Mouse (Mus musculus) embryonic facial prominence, embryonic 12.5 days (tissue): ENCODE data around the gene Tecr. TPM values are rescaled to one million over a fixed set of nuclear protein-coding genes. Genes with fewer than 3 reads are reported as not detected.

ENCODE experiments used
- ATAC-seq: fragments of 200-750 bp; cut with Nextera tagmentation; 2 replicates; pipeline ENCODE4 v1.8.0; 2017; ENCODE audit not compliant: insufficient number of reproducible peaks, insufficient read depth, low FRiP score, low TSS enrichment
- H3K27ac ChIP-seq: fragments of 300-500 bp; sonication (generic); 2 replicates; pipeline ENCODE4 v1.5.1; 2016; ENCODE audit warnings: mild to moderate bottlenecking
- H3K27me3 ChIP-seq: fragments of 300-500 bp; sonication (generic); 2 replicates; pipeline ENCODE4 v1.6.1; 2016; ENCODE audit warnings: mild to moderate bottlenecking, moderate library complexity
- H3K36me3 ChIP-seq: fragments of 300-500 bp; sonication (generic); 2 replicates; pipeline ENCODE4 v1.6.1; 2016; ENCODE audit warnings: mild to moderate bottlenecking
- H3K4me1 ChIP-seq: fragments of 300-500 bp; sonication (generic); 2 replicates; pipeline ENCODE4 v1.6.1; 2016
- H3K4me2 ChIP-seq: fragments of 300-500 bp; sonication (generic); replicated peaks from 2 replicates; pipeline ENCODE4 v1.6.1; 2016; ENCODE audit warnings: mild to moderate bottlenecking, moderate library complexity
- H3K4me3 ChIP-seq: fragments of 300-500 bp; sonication (generic); 2 replicates; pipeline ENCODE4 v1.5.1; 2016; ENCODE audit warnings: mild to moderate bottlenecking
- H3K9ac ChIP-seq: fragments of 300-500 bp; sonication (generic); 2 replicates; pipeline ENCODE4 v1.6.1; 2016; ENCODE audit warnings: mild to moderate bottlenecking, moderate library complexity
- H3K9me3 ChIP-seq: fragments of 300-500 bp; sonication (generic); 2 replicates; pipeline ENCODE4 v1.6.1; 2016; ENCODE audit warnings: mild to moderate bottlenecking, moderate library complexity
- WGBS: fragments of 180-500 bp; shearing (Covaris S2); methylation state at CpG from one replicate; pipeline ENCODE4 v1.1.7; 2016; 5-methylcytosine and 5-hydroxymethylcytosine counted together
- polyA plus RNA-seq: library from polyadenylated mRNA; unstranded; fragments of >200 nt; fragmentation: Nextera tagmentation; extraction: Ambion mirVana; gene quantifications from 2 replicates; pipeline ENCODE4 v1.2.1, GENCODE M21; 2016

Gene Tecr
- polyA plus RNA-seq, 1 experiment from 2014 or later, result 588 TPM

GRCm38 (mm10) chr8:83570272-83571000 lies 37.3 kb downstream of the Tecr start:
- peaks cover 27% of the 10 kb centered on the region for H3K4me1 ChIP-seq
- no peaks in the 10 kb centered on the region for H3K27me3 ChIP-seq
- WGBS, result 91% methylated on average over 15 of the region's 15 CpGs
- no peaks in the 10 kb centered on the region for H3K9me3 ChIP-seq
- no peak overlapping the region for H3K27ac ChIP-seq
- no peak overlapping the region for H3K4me2 ChIP-seq
- ATAC-seq, result no peak
- H3K4me3 ChIP-seq, result no peak overlapping the region
- H3K36me3 ChIP-seq, result peaks cover 51% of the 10 kb centered on the region
- H3K9ac ChIP-seq, result no peak overlapping the region

DNA sequence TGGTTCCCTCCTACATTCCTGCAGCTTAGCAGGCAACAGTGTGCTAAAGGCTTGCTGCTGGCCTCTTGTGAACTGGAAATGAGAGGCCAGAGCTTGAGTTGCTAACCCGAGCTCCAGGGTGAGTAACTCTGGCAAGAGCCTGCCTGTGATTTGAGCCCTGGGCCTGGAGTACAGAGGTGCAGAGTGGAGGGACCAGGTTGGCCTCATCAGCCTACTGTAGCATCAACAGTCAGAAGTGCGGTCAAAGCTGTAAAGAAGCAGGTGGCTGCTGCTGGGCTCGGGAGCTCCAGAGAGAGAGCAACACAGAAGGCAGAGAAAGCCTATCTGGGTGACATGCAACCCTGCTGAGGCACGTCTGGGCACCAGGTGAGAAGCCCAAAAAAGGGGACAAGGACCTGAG lies 38.6 kb downstream of the Tecr start:
- Histone ChIP-seq H3K4me2 (no peak overlapping the region), H3K27ac (no peak overlapping the region), H3K4me1 (peaks cover 17% of the 10 kb centered on the region), H3K27me3 (no peaks in the 10 kb centered on the region), H3K9me3 (no peaks in the 10 kb centered on the region), H3K4me3 (no peak overlapping the region), H3K9ac (no peak overlapping the region), H3K36me3 (peaks cover 51% of the 10 kb centered on the region)
- ATAC-seq, result no peak
- 80% methylated on average over 4 of the region's 4 CpGs for WGBS

GRCm38 (mm10) chr8:83568755-83569154 lies 39.0 kb downstream of the Tecr start:
- H3K36me3 ChIP-seq, result peaks cover 51% of the 10 kb centered on the region
- no peaks in the 10 kb centered on the region for H3K27me3 ChIP-seq
- no peak for ATAC-seq
- no peak overlapping the region for H3K4me2 ChIP-seq
- 74% methylated on average over 5 of the region's 5 CpGs for WGBS
- H3K9me3 ChIP-seq, result no peaks in the 10 kb centered on the region
- no peak overlapping the region for H3K9ac ChIP-seq
- no peak overlapping the region for H3K27ac ChIP-seq
- peaks cover 16% of the 10 kb centered on the region for H3K4me1 ChIP-seq
- H3K4me3 ChIP-seq, result no peak overlapping the region

DNA sequence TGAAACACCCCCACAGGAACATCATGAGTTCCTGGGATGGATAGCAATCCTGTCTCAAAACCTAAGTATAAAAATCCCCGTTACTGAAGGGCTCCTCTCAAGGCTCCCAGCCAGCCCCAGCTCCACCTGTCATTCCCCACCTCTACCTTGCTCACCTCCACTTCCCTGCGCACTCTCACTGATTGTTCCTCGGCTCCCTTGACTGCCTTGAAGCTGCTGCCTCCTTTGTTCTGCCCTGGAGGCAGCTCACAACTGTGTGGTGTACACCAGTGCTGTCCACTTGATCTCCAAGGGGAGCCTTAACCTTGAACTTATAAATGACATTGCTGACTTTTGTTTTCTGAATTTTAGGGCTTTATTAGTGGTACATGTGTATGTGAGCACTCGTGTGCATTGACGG lies 39.6 kb downstream of the Tecr start:
- no peak overlapping the region for H3K27ac ChIP-seq
- ATAC-seq, result no peak
- H3K4me2 ChIP-seq, result peak overlapping the region; percentile 87
- H3K4me1 ChIP-seq, result peaks cover 16% of the 10 kb centered on the region
- H3K4me3 ChIP-seq, result no peak overlapping the region
- WGBS, result 71% methylated on average over 5 of the region's 5 CpGs
- no peak overlapping the region for H3K9ac ChIP-seq
- H3K9me3 ChIP-seq, result no peaks in the 10 kb centered on the region
- H3K27me3 ChIP-seq, result no peaks in the 10 kb centered on the region
- peaks cover 47% of the 10 kb centered on the region for H3K36me3 ChIP-seq

- H3K4me2 ChIP-seq, result peak overlapping the region; percentile 87
- no peaks in the 10 kb centered on the region for H3K27me3 ChIP-seq
- peak overlapping the region; percentile 69 for H3K4me3 ChIP-seq
- H3K4me1 ChIP-seq, result peaks cover 16% of the 10 kb centered on the region
- no peak overlapping the region for H3K27ac ChIP-seq
- no peak for ATAC-seq
- H3K36me3 ChIP-seq, result peaks cover 42% of the 10 kb centered on the region
- WGBS, result 50% methylated on average over 3 of the region's 3 CpGs
- H3K9ac ChIP-seq, result peak overlapping the region; percentile 80
- H3K9me3 ChIP-seq, result no peaks in the 10 kb centered on the region
Observed at GRCm38 (mm10) chr8:83567668-83568067, 40.1 kb downstream of the Tecr start.

- Histone ChIP-seq H3K27ac (peak within 1 kb of the TSS; percentile 37; the same call in 1 of the 2 replicates), H3K9ac (peak within 1 kb of the TSS; percentile 80), H3K27me3 (no peaks in the 10 kb centered on the region), H3K4me2 (peak within 1 kb of the TSS; percentile 87), H3K4me1 (peaks cover 16% of the 10 kb centered on the region), H3K36me3 (peaks cover 33% of the 10 kb centered on the region), H3K4me3 (peak within 1 kb of the TSS; percentile 69), H3K9me3 (no peaks in the 10 kb centered on the region)
- ATAC-seq, result peak; percentile 79
- under 1% methylated on average over 48 of the region's 48 CpGs for WGBS
Observed at GRCm38 (mm10) chr8:83566469-83567395, 41.0 kb downstream of the Tecr start, which contains the start of gene Ndufb7. Ndufb7 (plus strand) TSS chr8:83566671.

DNA sequence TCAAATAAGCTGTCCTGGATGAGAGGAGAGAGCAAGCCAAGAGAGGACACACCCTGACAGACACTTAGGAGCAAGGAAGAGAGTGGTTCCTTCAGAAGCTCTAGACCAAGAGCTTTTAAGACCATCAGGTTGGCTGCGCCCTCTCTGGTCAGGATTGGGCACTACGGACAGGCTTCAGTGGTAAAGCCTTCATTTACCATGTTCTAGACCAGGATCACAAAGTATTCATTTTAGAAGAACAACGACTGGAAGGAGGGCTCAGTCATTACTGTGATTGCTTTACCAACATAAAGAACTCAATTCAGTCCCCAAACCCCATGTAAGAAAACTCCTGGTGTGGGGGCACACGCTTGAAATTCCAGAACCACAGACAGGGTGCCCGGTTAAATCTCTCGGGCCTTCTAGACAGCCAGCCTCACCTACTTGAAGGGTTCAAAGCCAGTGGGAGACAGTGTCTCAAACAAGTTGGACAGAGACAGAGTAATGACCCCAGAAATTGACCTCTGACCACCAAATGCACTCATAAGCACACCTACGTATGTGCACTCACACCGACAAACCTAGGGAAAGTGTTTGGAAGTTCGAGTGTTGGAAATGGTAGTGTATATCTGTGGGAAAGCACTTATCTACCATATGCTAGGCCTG lies 41.9 kb downstream of the Tecr start:
- 73% methylated on average over 9 of the region's 9 CpGs for WGBS
- Histone ChIP-seq H3K4me3 (no peak overlapping the region), H3K9me3 (no peaks in the 10 kb centered on the region), H3K4me1 (peaks cover 16% of the 10 kb centered on the region), H3K4me2 (peak overlapping the region; percentile 87; the same call in 1 of the 2 replicates), H3K9ac (no peak overlapping the region), H3K27me3 (no peaks in the 10 kb centered on the region), H3K27ac (no peak overlapping the region), H3K36me3 (peaks cover 24% of the 10 kb centered on the region)
- ATAC-seq, result no peak

- H3K4me3 ChIP-seq, result no peak overlapping the region
- no peak for ATAC-seq
Observed at GRCm38 (mm10) chr8:83563246-83563645, 44.5 kb downstream of the Tecr start.

GRCm38 (mm10) chr8:83562669-83563068 lies 45.1 kb downstream of the Tecr start:
- Histone ChIP-seq H3K27me3 (no peaks in the 10 kb centered on the region), H3K36me3 (no peaks in the 10 kb centered on the region), H3K9me3 (no peaks in the 10 kb centered on the region), H3K4me1 (peaks cover 6% of the 10 kb centered on the region), H3K27ac (no peak overlapping the region), H3K4me2 (no peak overlapping the region), H3K4me3 (no peak overlapping the region), H3K9ac (no peak overlapping the region)
- 72% methylated on average over 3 of the region's 3 CpGs for WGBS
- no peak for ATAC-seq

More at GRCm38 (mm10) chr8:83563246-83563645, 44.5 kb downstream of the Tecr start:
- H3K9me3 ChIP-seq, result no peaks in the 10 kb centered on the region
- H3K4me1 ChIP-seq, result peaks cover 11% of the 10 kb centered on the region
- no peaks in the 10 kb centered on the region for H3K36me3 ChIP-seq
- H3K9ac ChIP-seq, result no peak overlapping the region
- H3K4me2 ChIP-seq, result no peak overlapping the region
- H3K27me3 ChIP-seq, result no peaks in the 10 kb centered on the region
- WGBS, result 73% methylated on average over 4 of the region's 4 CpGs
- H3K27ac ChIP-seq, result no peak overlapping the region

- ATAC-seq, result no peak
- Histone ChIP-seq H3K9ac (no peak within 1 kb of the TSS), H3K4me3 (no peak within 1 kb of the TSS), H3K27ac (no peak within 1 kb of the TSS), H3K4me2 (no peak within 1 kb of the TSS), H3K4me1 (no peaks in the 10 kb centered on the region), H3K9me3 (no peaks in the 10 kb centered on the region), H3K36me3 (no peaks in the 10 kb centered on the region), H3K27me3 (no peaks in the 10 kb centered on the region)
- WGBS, result 81% methylated on average over 3 of the region's 3 CpGs
Observed at GRCm38 (mm10) chr8:83535736-83536135, 72.0 kb downstream of the Tecr start, which contains the start of gene Olfr370. Olfr370 (plus strand) TSS chr8:83535780.

DNA sequence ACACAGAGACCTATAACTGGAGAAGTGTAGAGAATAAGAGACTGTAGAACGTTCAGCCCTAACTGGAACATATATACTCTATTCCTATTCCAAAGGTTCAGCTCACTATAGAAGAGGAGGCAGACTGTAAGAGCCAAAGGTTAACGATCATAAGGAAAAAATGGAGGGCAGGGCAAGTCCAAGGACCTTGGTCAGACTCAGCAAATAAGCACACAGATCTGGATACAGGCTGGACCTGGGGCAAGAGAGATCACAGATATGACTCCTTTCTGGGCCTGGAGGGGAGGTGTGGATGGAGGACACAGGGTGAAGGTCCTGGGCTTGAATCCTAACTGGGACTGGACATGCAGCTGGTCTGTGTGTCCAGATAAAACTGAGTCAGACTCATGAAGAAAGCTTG lies 73.0 kb downstream of the Tecr start:
- WGBS, result 77% methylated on average over 2 of the region's 2 CpGs
- Histone ChIP-seq H3K4me2 (no peak overlapping the region), H3K27ac (no peak overlapping the region), H3K9ac (no peak overlapping the region), H3K9me3 (no peaks in the 10 kb centered on the region), H3K4me1 (no peaks in the 10 kb centered on the region), H3K27me3 (no peaks in the 10 kb centered on the region), H3K4me3 (no peak overlapping the region), H3K36me3 (no peaks in the 10 kb centered on the region)
- no peak for ATAC-seq
